Mouse (Mus musculus): ENCODE measurements around the gene Zfpl1. TPM values are rescaled to one million over a fixed set of nuclear protein-coding genes. Genes with fewer than 3 reads are reported as not detected.
A peak's percentile ranks its signal among the peaks of the same experiment; 100 is the strongest.
"Not testable (repeated sequence)": the region's sequence is repeated elsewhere in the genome, so short reads cannot be mapped to it uniquely, and the experiment has no call there.

The Zfpl1 gene
- 10 to 100 TPM; 13.5 to 14.8 TPM for total RNA-seq (2021)
- long read RNA-seq, experiment 1, transcript Zfpl1-208 (8 exons, 922 nt), result major isoform, 10 of 18 reads
- long read RNA-seq, experiment 1, partial matches to known transcripts, result 1 of 18 reads
- long read RNA-seq, experiment 1, other reads (novel, unspliced or antisense), result 3 of 18 reads
- long read RNA-seq, experiment 2, transcript Zfpl1-208 (8 exons, 922 nt), result major isoform, 11 of 15 reads
- long read RNA-seq, experiment 2, partial matches to known transcripts, result 2 of 15 reads
- long read RNA-seq, experiment 2, other reads (novel, unspliced or antisense), result 1 of 15 reads

- DNase-seq (ENCODE audit: low spot score), result peak; percentile 96
Measured at GRCm38 (mm10) chr19:6084478-6085248, at the start of gene Zfpl1, which contains the start of gene Cdca5. TSS of gene Zfpl1 (minus strand) at chr19:6084956. TSS of gene Cdca5 (plus strand) at chr19:6084983.

- not testable (repeated sequence) for DNase-seq (ENCODE audit: low spot score)
Measured at GRCm38 (mm10) chr19:6133197-6133596, 48.4 kb upstream of the Zfpl1 start.

GRCm38 (mm10) chr19:6132171-6132827 lies 47.5 kb upstream of the Zfpl1 start:
- DNase-seq (ENCODE audit: low spot score), result no peak

GRCm38 (mm10) chr19:6130414-6131128 lies 45.8 kb upstream of the Zfpl1 start:
- DNase-seq (ENCODE audit: low spot score), result not testable (repeated sequence)

GRCm38 (mm10) chr19:6127760-6128341 lies 43.1 kb upstream of the Zfpl1 start, which contains the start of gene Snx15:
TSS of gene Snx15 (minus strand) at chr19:6128304.
- DNase-seq (ENCODE audit: low spot score), result peak; percentile 95

GRCm38 (mm10) chr19:6126789-6127580 lies 42.2 kb upstream of the Zfpl1 start:
- DNase-seq (ENCODE audit: low spot score), result no peak

- DNase-seq (ENCODE audit: low spot score), result peak; percentile 60
Measured at GRCm38 (mm10) chr19:6126289-6126688, 41.5 kb upstream of the Zfpl1 start.

GRCm38 (mm10) chr19:6124898-6125297 lies 40.1 kb upstream of the Zfpl1 start:
- no peak for DNase-seq (ENCODE audit: low spot score)

- DNase-seq (ENCODE audit: low spot score), result no peak
Measured at GRCm38 (mm10) chr19:6123330-6123729, 38.6 kb upstream of the Zfpl1 start.

- DNase-seq (ENCODE audit: low spot score), result no peak
Measured at GRCm38 (mm10) chr19:6121761-6122160, 37.0 kb upstream of the Zfpl1 start.

- no peak for DNase-seq (ENCODE audit: low spot score)
Measured at GRCm38 (mm10) chr19:6118677-6119185, 34.0 kb upstream of the Zfpl1 start.

GRCm38 (mm10) chr19:6117986-6118676 lies 33.4 kb upstream of the Zfpl1 start, which contains the start of gene Sac3d1:
TSS of gene Sac3d1 (minus strand) at chr19:6118650.
- DNase-seq (ENCODE audit: low spot score), result peak; percentile 88

GRCm38 (mm10) chr19:6117346-6117985 lies 32.7 kb upstream of the Zfpl1 start:
- no peak for DNase-seq (ENCODE audit: low spot score)

GRCm38 (mm10) chr19:6116113-6116850 lies 31.5 kb upstream of the Zfpl1 start:
- no peak for DNase-seq (ENCODE audit: low spot score)

- DNase-seq (ENCODE audit: low spot score), result no peak
Measured at GRCm38 (mm10) chr19:6113116-6113515, 28.4 kb upstream of the Zfpl1 start.

- DNase-seq (ENCODE audit: low spot score), result no peak
Measured at GRCm38 (mm10) chr19:6105586-6105985, 20.8 kb upstream of the Zfpl1 start, which contains the start of gene Naaladl1. TSS of gene Naaladl1 (plus strand) at chr19:6105782.

GRCm38 (mm10) chr19:6104476-6104875 lies 19.7 kb upstream of the Zfpl1 start:
- DNase-seq (ENCODE audit: low spot score), result no peak
